Mouse (Mus musculus) small intestine, adult 2 months (tissue): Measurements from ENCODE around the gene Aunip. TPM values are rescaled to one million over a fixed set of nuclear protein-coding genes. Genes with fewer than 3 reads are reported as not detected.

Experiments used
- H3K27ac ChIP-seq: fragments of 200-500 bp; 2 replicates; pipeline ENCODE4 v1.5.1; 2012; ENCODE audit warnings: low read depth, low read length, control low read depth, inconsistent platforms; ENCODE audit not compliant: insufficient read depth
- H3K27me3 ChIP-seq: fragments of 200-500 bp; 2 replicates; pipeline ENCODE4 v1.6.1; 2012; ENCODE audit warnings: mild to moderate bottlenecking, moderate library complexity, low read length, inconsistent platforms; ENCODE audit not compliant: control insufficient read depth, insufficient read depth
- H3K36me3 ChIP-seq: fragments of 200-500 bp; 2 replicates; pipeline ENCODE4 v1.6.1; 2012; ENCODE audit warnings: mild to moderate bottlenecking, low read length, control low read depth, inconsistent platforms; ENCODE audit not compliant: control insufficient read depth, insufficient read depth
- H3K4me1 ChIP-seq: fragments of 200-500 bp; 2 replicates; pipeline ENCODE4 v1.6.1; 2012; ENCODE audit warnings: low read length, inconsistent platforms, mixed read lengths; ENCODE audit not compliant: control insufficient read depth, insufficient read depth, insufficient read length
- H3K4me3 ChIP-seq: fragments of 200-500 bp; 2 replicates; pipeline ENCODE4 v1.5.1; 2012; ENCODE audit warnings: low read depth, mild to moderate bottlenecking, control low read depth, inconsistent platforms, low read length, moderate library complexity
- CTCF ChIP-seq: fragments of 200-500 bp; IDR thresholded peaks from 2 replicates; pipeline ENCODE4 v1.5.1; 2012; ENCODE audit warnings: low read depth, mild to moderate bottlenecking, control low read depth, inconsistent platforms, low read length, moderate library complexity, mixed read lengths; ENCODE audit not compliant: insufficient replicate concordance, insufficient read length; ENCODE audit errors: extremely low read depth
- POLR2A ChIP-seq: fragments of 200-500 bp; IDR thresholded peaks from 2 replicates; pipeline ENCODE4 v1.6.1; 2012; ENCODE audit warnings: low read depth, mild to moderate bottlenecking, control low read depth, inconsistent platforms, low read length, moderate library complexity
- WGBS: fragments of 180-500 bp; shearing (Covaris S2); methylation state at CpG from one replicate; pipeline ENCODE4 v1.1.7; 2018; 5-methylcytosine and 5-hydroxymethylcytosine counted together
- polyA plus RNA-seq: library from polyadenylated mRNA; depleted of rRNA; stranded (reverse); fragments of >200 nt; gene quantifications from 2 replicates; pipeline ENCODE4 v1.2.3, GENCODE M21; 2012

Aunip gene
- polyA plus RNA-seq, 1 experiment, result 0.44 TPM

- WGBS, result 3% methylated on average over 5 of the region's 5 CpGs
- TF ChIP-seq CTCF (peak; percentile 96), POLR2A (no peak)
- no peak overlapping the region for H3K4me3 ChIP-seq
- no peaks in the 10 kb centered on the region for H3K27me3 ChIP-seq
- no peaks in the 10 kb centered on the region for H3K36me3 ChIP-seq
- H3K4me1 ChIP-seq, result peaks cover 6% of the 10 kb centered on the region
- H3K27ac ChIP-seq, result no peak overlapping the region
Observed at GRCm38 (mm10) chr4:134543261-134543660, 32.5 kb downstream of the Aunip start.

- Histone ChIP-seq H3K27ac (no peak overlapping the region), H3K4me3 (peak overlapping the region; percentile 4), H3K27me3 (peaks cover 4% of the 10 kb centered on the region; the same call in 1 of the 2 replicates), H3K4me1 (peaks cover 6% of the 10 kb centered on the region), H3K36me3 (no peaks in the 10 kb centered on the region)
- 38% methylated on average over 9 of the region's 9 CpGs for WGBS
- TF ChIP-seq CTCF, result no peak
Observed at GRCm38 (mm10) chr4:134546814-134547705, 36.3 kb downstream of the Aunip start.

GRCm38 (mm10) chr4:134548169-134548938 lies 37.6 kb downstream of the Aunip start:
- TF ChIP-seq POLR2A (no peak), CTCF (no peak)
- 69% methylated on average over 18 of the region's 18 CpGs for WGBS
- Histone ChIP-seq H3K36me3 (no peaks in the 10 kb centered on the region), H3K4me3 (no peak overlapping the region), H3K27ac (no peak overlapping the region), H3K4me1 (peaks cover 6% of the 10 kb centered on the region), H3K27me3 (peaks cover 5% of the 10 kb centered on the region; the same call in 1 of the 2 replicates)

GRCm38 (mm10) chr4:134549899-134550298 lies 39.1 kb downstream of the Aunip start:
- Histone ChIP-seq H3K27ac (no peak overlapping the region), H3K4me1 (peaks cover 8% of the 10 kb centered on the region), H3K4me3 (no peak overlapping the region), H3K27me3 (peaks cover 5% of the 10 kb centered on the region; the same call in 1 of the 2 replicates), H3K36me3 (no peaks in the 10 kb centered on the region)
- TF ChIP-seq CTCF (no peak), POLR2A (no peak)
- 98% methylated on average over 8 of the region's 8 CpGs for WGBS

GRCm38 (mm10) chr4:134551494-134552316 lies 40.9 kb downstream of the Aunip start, which contains the start of gene Selenon:
Gene Selenon (minus strand): TSS chr4:134552166.
- Histone ChIP-seq H3K27ac (no peak within 1 kb of the TSS; the same call in 1 of the 2 replicates), H3K36me3 (no peaks in the 10 kb centered on the region), H3K27me3 (peaks cover 5% of the 10 kb centered on the region; the same call in 1 of the 2 replicates), H3K4me3 (peak within 1 kb of the TSS; percentile 73), H3K4me1 (peaks cover 12% of the 10 kb centered on the region)
- no peak for TF ChIP-seq POLR2A
- TF ChIP-seq CTCF, result 0 out of 2 replicates have a peak, but pooled peaks have one; percentile 3
- 6% methylated on average over 65 of the region's 67 CpGs for WGBS

GRCm38 (mm10) chr4:134553631-134554030 lies 42.8 kb downstream of the Aunip start:
- TF ChIP-seq POLR2A (no peak), CTCF (no peak)
- Histone ChIP-seq H3K4me3 (no peak overlapping the region), H3K36me3 (no peaks in the 10 kb centered on the region), H3K27ac (no peak overlapping the region), H3K27me3 (peaks cover 5% of the 10 kb centered on the region; the same call in 1 of the 2 replicates), H3K4me1 (peaks cover 6% of the 10 kb centered on the region; the same call in 1 of the 2 replicates)
- 97% methylated on average over 1 of the region's 1 CpGs for WGBS
